Mouse (Mus musculus) left cerebral cortex, postnatal 14 days (tissue): ENCODE results near the gene Smg9. TPM values are rescaled to one million over a fixed set of nuclear protein-coding genes. Genes with fewer than 3 reads are reported as not detected.

Experiments
- DNase-seq, 2 experiments: peaks; one replicate each; pipeline ENCODE4 v3.0.0; 2021 to 2022; ENCODE audit warnings: low spot score in 2 of 2, mixed read lengths in 1 of 2
- intact Hi-C: fragments of 180-260 bp; cut with DNase I; formaldehyde crosslinking; loops from one replicate; pipeline ENCODE4 v1.15.1; 2025
- total RNA-seq, 2 experiments: library from RNA; stranded (reverse); gene quantifications; 2 replicates each; pipeline ENCODE4 v1.2.3; 2021

Smg9 gene
- total RNA-seq, 2 experiments from 2014 or later: 35.5 to 39.7 TPM

- intact Hi-C loops: no loop called here
Measured at GRCm38 (mm10) chr7:24430551-24431345, 31.3 kb downstream of the Smg9 start.

GRCm38 (mm10) chr7:24431713-24432112 is 32.3 kb downstream of the Smg9 start:
- intact Hi-C loops: no loop called here

More at GRCm38 (mm10) chr7:24430551-24431345, 31.3 kb downstream of the Smg9 start:
- no peak for DNase-seq

GRCm38 (mm10) chr7:24435305-24435704 is 35.9 kb downstream of the Smg9 start:
- intact Hi-C loops: no loop called here
- no peak for DNase-seq

More at GRCm38 (mm10) chr7:24431713-24432112, 32.3 kb downstream of the Smg9 start:
- no peak for DNase-seq

GRCm38 (mm10) chr7:24437981-24438380 is 38.6 kb downstream of the Smg9 start:
- intact Hi-C loops: no loop called here
- DNase-seq: peak; percentile 76 to 93

GRCm38 (mm10) chr7:24439191-24439590 is 39.8 kb downstream of the Smg9 start:
- intact Hi-C loops: no loop called here
- DNase-seq: no peak

- intact Hi-C loops: no loop called here
- DNase-seq: no peak
Measured at GRCm38 (mm10) chr7:24439891-24440290, 40.5 kb downstream of the Smg9 start.

GRCm38 (mm10) chr7:24441785-24442184 is 42.4 kb downstream of the Smg9 start:
- intact Hi-C loops: no loop called here
- peak; percentile 56 to 77 for DNase-seq

GRCm38 (mm10) chr7:24442313-24442712 is 42.9 kb downstream of the Smg9 start:
- intact Hi-C loops: no loop called here

GRCm38 (mm10) chr7:24445266-24445926 is 46.0 kb downstream of the Smg9 start:
- intact Hi-C loops: no loop called here
- DNase-seq: no peak

More at GRCm38 (mm10) chr7:24442313-24442712, 42.9 kb downstream of the Smg9 start:
- DNase-seq: no peak

- intact Hi-C loops: no loop called here
- DNase-seq: peak; percentile 30 to 66
Measured at GRCm38 (mm10) chr7:24446697-24447340, 47.4 kb downstream of the Smg9 start.

- intact Hi-C loops: no loop called here
- no peak for DNase-seq
Measured at GRCm38 (mm10) chr7:24448782-24449517, 49.5 kb downstream of the Smg9 start.

- intact Hi-C loops: no loop called here
- DNase-seq: no peak
Measured at GRCm38 (mm10) chr7:24450585-24451017, 51.2 kb downstream of the Smg9 start.

GRCm38 (mm10) chr7:24451855-24452311 is 52.5 kb downstream of the Smg9 start, which contains the start of gene Irgc1:
Gene Irgc1, minus strand, starts transcription at chr7:24452297.
- peak in 1 of 2 experiments; percentile 42 for DNase-seq
- intact Hi-C loops: no loop called here

GRCm38 (mm10) chr7:24454199-24454598 is 54.8 kb downstream of the Smg9 start:
- no peak for DNase-seq
- intact Hi-C loops: no loop called here

GRCm38 (mm10) chr7:24455726-24456125 is 56.3 kb downstream of the Smg9 start:
- DNase-seq: no peak
- intact Hi-C loops: no loop called here

- intact Hi-C loops: no loop called here
- no peak for DNase-seq
Measured at GRCm38 (mm10) chr7:24457726-24458370, 58.4 kb downstream of the Smg9 start.

GRCm38 (mm10) chr7:24459440-24459839 is 60.0 kb downstream of the Smg9 start:
- no peak for DNase-seq
- intact Hi-C loops: no loop called here

GRCm38 (mm10) chr7:24459843-24460242 is 60.4 kb downstream of the Smg9 start:
- intact Hi-C loops: no loop called here
- no peak for DNase-seq
